ENCODE assay signal across 22 mouse cellular contexts in the genomic region with DNA sequence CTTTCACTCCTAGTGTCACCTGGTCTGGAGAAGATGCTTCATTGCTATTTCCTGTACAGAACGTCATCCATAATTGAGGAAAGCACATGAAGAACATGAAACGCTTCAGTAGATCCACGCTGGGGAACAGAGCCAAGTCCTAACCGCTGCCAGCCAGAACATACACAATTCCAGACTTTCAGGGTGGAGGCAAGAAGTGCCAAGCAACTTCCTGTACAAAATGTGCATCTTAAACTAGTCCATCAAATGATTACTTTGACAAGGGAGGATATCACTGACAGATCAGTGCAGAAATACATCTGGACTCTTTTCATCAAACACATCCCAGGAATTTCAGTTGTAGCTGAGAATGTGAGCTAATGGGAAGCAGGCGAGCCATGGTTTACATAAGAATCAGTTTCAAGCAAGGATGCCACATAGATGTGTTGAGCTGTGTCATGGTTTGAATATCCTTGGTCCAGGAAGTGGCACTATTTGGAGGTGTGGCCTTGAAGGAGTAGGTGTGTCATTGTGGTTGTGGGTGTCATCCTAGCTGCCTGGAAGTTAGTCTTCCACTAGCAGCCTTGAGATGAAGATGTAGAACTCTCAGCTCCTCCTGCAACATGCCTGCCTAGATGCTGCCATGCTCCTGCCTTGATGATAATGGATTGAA.
DNase-seq lines count a peak whose midpoint lies in the region; ATAC-seq and TF ChIP-seq lines count a peak whose summit lies in the region.
"Had no signal": no experiment of that assay in that cellular context is flagged by ENCODE, and none has a peak within 500 bp of the region (broad histone marks: within the 10 kb centered on the region; RNA-seq: fewer than 3 reads in every experiment).

No protein-coding gene starts in this region.

- no peak overlapping the region for H3K9ac ChIP-seq in limb, embryonic 14.5 days (ENCODE audit: low read depth, low read length, severe bottlenecking)
- H3K9ac ChIP-seq in lung, postnatal 0 days (replicated peaks; ENCODE audit: low read depth), result no peak overlapping the region
- no peak overlapping the region for H3K9ac ChIP-seq in liver, embryonic 12.5 days
- H3K9ac ChIP-seq: embryonic facial prominence, embryonic 12.5 days; hindbrain, embryonic 14.5 days; limb, embryonic 15.5 days; liver, postnatal 0 days had no signal

- peak; percentile 31 for DNase-seq in limb, embryonic 14.5 days (ENCODE audit: low spot score)
- no peak for DNase-seq in limb, embryonic 10.5 days (ENCODE audit: low spot score)
- DNase-seq in 416B (ENCODE audit: low read depth) (peak; percentile 26), R1 (ENCODE audit: low read depth, low spot score) (peak; percentile 13)
- peak; percentile 64 for DNase-seq in lung, postnatal 0 days (ENCODE audit: low spot score)
- no peak for DNase-seq in T-cell, adult 2 months (ENCODE audit: low spot score)
- no peak for DNase-seq in gastrocnemius, postnatal 4 days (ENCODE audit: low spot score in 2 of 2)
- DNase-seq: adrenal gland, postnatal 14 days; cerebellum, adult 2 months; heart, postnatal 14 days; liver, postnatal 0 days; thymus, postnatal 4 days had no signal

- TF ChIP-seq CTCF in lung, postnatal 0 days (IDR thresholded peaks at IDR 0.05), result no peak

- no peak overlapping the region for H3K4me2 ChIP-seq in limb, embryonic 14.5 days (replicated peaks; ENCODE audit: low read depth, low read length, severe bottlenecking)
- no peak overlapping the region for H3K4me2 ChIP-seq in lung, postnatal 0 days (replicated peaks; ENCODE audit: low read depth, low read length)
- H3K4me2 ChIP-seq in liver, embryonic 12.5 days, result no peak overlapping the region
- H3K4me2 ChIP-seq: embryonic facial prominence, embryonic 12.5 days; heart, embryonic 11.5 days; hindbrain, embryonic 14.5 days; limb, embryonic 15.5 days had no signal

- ATAC-seq in limb, embryonic 14.5 days (ENCODE audit: low FRiP score, low read depth), result no peak
- ATAC-seq in lung, postnatal 0 days, result peak; percentile 79
- ATAC-seq in liver, embryonic 12.5 days, result no peak
- ATAC-seq: activated CD4-positive, CD25-positive, alpha-beta regulatory T cell, adult 4 months; CD4-positive, CD25-positive, alpha-beta regulatory T cell, adult 4 months; intestine, embryonic 16.5 days; liver, postnatal 0 days had no signal

- TF ChIP-seq EP300 in lung, postnatal 0 days (IDR thresholded peaks at IDR 0.05), result peak; percentile 95

- no peak overlapping the region for H3K4me3 ChIP-seq in limb, embryonic 14.5 days (replicated peaks; ENCODE audit: low read length)
- no peak overlapping the region for H3K4me3 ChIP-seq in limb, embryonic 10.5 days
- H3K4me3 ChIP-seq in lung, postnatal 0 days (ENCODE audit: low read depth, low read length), result no peak overlapping the region
- no peak overlapping the region for H3K4me3 ChIP-seq in liver, embryonic 12.5 days
- H3K4me3 ChIP-seq: embryonic facial prominence, embryonic 12.5 days; left cerebral cortex, adult 2 months; limb, embryonic 15.5 days had no signal

- no peaks in the 10 kb centered on the region for H3K27me3 ChIP-seq in limb, embryonic 14.5 days (ENCODE audit: control insufficient read depth, insufficient read depth, low read length)
- no peaks in the 10 kb centered on the region for H3K27me3 ChIP-seq in limb, embryonic 10.5 days (ENCODE audit: low read depth, poor library complexity, severe bottlenecking)
- no peaks in the 10 kb centered on the region for H3K27me3 ChIP-seq in lung, postnatal 0 days (replicated peaks; ENCODE audit: insufficient read depth, low read length)
- H3K27me3 ChIP-seq in liver, embryonic 12.5 days (replicated peaks), result no peaks in the 10 kb centered on the region
- H3K27me3 ChIP-seq: embryonic facial prominence, embryonic 12.5 days; limb, embryonic 15.5 days had no signal

- TF ChIP-seq POLR2A in limb, embryonic 14.5 days (IDR thresholded peaks at IDR 0.05; ENCODE audit: borderline replicate concordance, extremely low read depth, insufficient read depth, insufficient read length), result no peak

- H3K9me3 ChIP-seq in limb, embryonic 14.5 days (ENCODE audit: control insufficient read depth, low read length), result no peaks in the 10 kb centered on the region
- H3K9me3 ChIP-seq in limb, embryonic 10.5 days (replicated peaks), result no peaks in the 10 kb centered on the region
- no peaks in the 10 kb centered on the region for H3K9me3 ChIP-seq in lung, postnatal 0 days (ENCODE audit: low read length)
- no peaks in the 10 kb centered on the region for H3K9me3 ChIP-seq in liver, embryonic 12.5 days (replicated peaks)
- H3K9me3 ChIP-seq: embryonic facial prominence, embryonic 12.5 days; limb, embryonic 15.5 days had no signal

- H3K27ac ChIP-seq in limb, embryonic 14.5 days (replicated peaks; ENCODE audit: low read depth, low read length), result no peak overlapping the region
- no peak overlapping the region for H3K27ac ChIP-seq in limb, embryonic 10.5 days
- H3K27ac ChIP-seq in lung, postnatal 0 days (ENCODE audit: low read length), result no peak overlapping the region
- no peak overlapping the region for H3K27ac ChIP-seq in liver, embryonic 12.5 days
- H3K27ac ChIP-seq: embryonic facial prominence, embryonic 12.5 days; hindbrain, embryonic 14.5 days; kidney, postnatal 0 days; left cerebral cortex, adult 2 months; limb, embryonic 15.5 days had no signal

- no peaks in the 10 kb centered on the region for H3K36me3 ChIP-seq in limb, embryonic 14.5 days (ENCODE audit: control insufficient read depth, insufficient read depth, low read length)
- H3K36me3 ChIP-seq in limb, embryonic 10.5 days, result no peaks in the 10 kb centered on the region
- no peaks in the 10 kb centered on the region for H3K36me3 ChIP-seq in lung, postnatal 0 days (ENCODE audit: insufficient read depth, low read length)
- H3K36me3 ChIP-seq in liver, embryonic 12.5 days, result no peaks in the 10 kb centered on the region
- H3K36me3 ChIP-seq: embryonic facial prominence, embryonic 12.5 days; limb, embryonic 15.5 days had no signal

- WGBS in limb, embryonic 14.5 days, result 73% methylated on average over 5 of the region's 5 CpGs
- 91% methylated on average over 5 of the region's 5 CpGs for WGBS in limb, embryonic 10.5 days
- WGBS in lung, postnatal 0 days, result 53% methylated on average over 5 of the region's 5 CpGs
- 77% methylated on average over 5 of the region's 5 CpGs for WGBS in liver, embryonic 12.5 days (ENCODE audit: insufficient replicate concordance)

- no peaks in the 10 kb centered on the region for H3K4me1 ChIP-seq in limb, embryonic 14.5 days (ENCODE audit: control insufficient read depth, insufficient read depth, low read length)
- H3K4me1 ChIP-seq in limb, embryonic 10.5 days, result no peaks in the 10 kb centered on the region
- no peaks in the 10 kb centered on the region for H3K4me1 ChIP-seq in lung, postnatal 0 days (ENCODE audit: insufficient read depth, low read depth, low read length)
- no peaks in the 10 kb centered on the region for H3K4me1 ChIP-seq in liver, embryonic 12.5 days
- H3K4me1 ChIP-seq: embryonic facial prominence, embryonic 12.5 days; limb, embryonic 15.5 days had no signal

Comparison
In these comparisons a context has a peak if more than half of its experiments do, and no peak if none do; other contexts are left out.
1. DNase-seq: peak in limb, embryonic 14.5 days (single experiment), 416B (single experiment), R1 (single experiment) and lung, postnatal 0 days (single experiment); none in limb, embryonic 10.5 days (single experiment), T-cell, adult 2 months (single experiment) and gastrocnemius, postnatal 4 days (0 of 2).